Mouse (Mus musculus) megakaryocyte, embryonic 14.5 days (primary cell): ENCODE data around the gene Anapc15-ps. TPM values are rescaled to one million over a fixed set of nuclear protein-coding genes. Genes with fewer than 3 reads are reported as not detected.

Experiments used
- H3K27me3 ChIP-seq: replicated peaks from 2 replicates; pipeline ENCODE3; 2012; ENCODE audit warnings: inconsistent platforms
- H3K36me3 ChIP-seq: replicated peaks from 2 replicates; pipeline ENCODE3; 2012; ENCODE audit warnings: low read length, inconsistent platforms, mixed read lengths
- H3K4me1 ChIP-seq: 2 replicates; pipeline ENCODE4 v1.6.1; 2012; ENCODE audit warnings: inconsistent platforms
- H3K4me3 ChIP-seq: replicated peaks from 2 replicates; pipeline ENCODE3; 2012; ENCODE audit warnings: moderate library complexity, mild to moderate bottlenecking, inconsistent platforms
- H3K9me3 ChIP-seq: 2 replicates; pipeline ENCODE4 v1.6.1; 2012; ENCODE audit warnings: inconsistent platforms
- FLI1 ChIP-seq: IDR thresholded peaks from 2 replicates; pipeline ENCODE4 v1.6.1; 2012; ENCODE audit warnings: low read length, inconsistent platforms, mixed read lengths
- GATA1 ChIP-seq: IDR thresholded peaks from 3 replicates; pipeline ENCODE4 v1.6.1; 2012; ENCODE audit warnings: mixed read lengths, low read length, inconsistent platforms, borderline replicate concordance
- polyA plus RNA-seq: library from polyadenylated mRNA; stranded (reverse); fragments of >175 nt; gene quantifications from 2 replicates; pipeline ENCODE4 v1.2.3, GENCODE M21; 2012; ENCODE audit warnings: low replicate concordance; ENCODE audit not compliant: insufficient read depth

Anapc15-ps gene
- polyA plus RNA-seq, 1 experiment, result not detected

- Histone ChIP-seq H3K4me1 (peaks cover 71% of the 10 kb centered on the region), H3K36me3 (no peaks in the 10 kb centered on the region), H3K9me3 (no peaks in the 10 kb centered on the region), H3K27me3 (peaks cover 2% of the 10 kb centered on the region), H3K4me3 (no peak overlapping the region)
- TF ChIP-seq GATA1 (no peak), FLI1 (no peak)
Measured at GRCm38 (mm10) chr10:95682091-95682740, 9.0 kb upstream of the Anapc15-ps start.

GRCm38 (mm10) chr10:95681481-95681880 is 8.2 kb upstream of the Anapc15-ps start:
- Histone ChIP-seq H3K27me3 (peaks cover 2% of the 10 kb centered on the region), H3K4me1 (peaks cover 78% of the 10 kb centered on the region), H3K9me3 (no peaks in the 10 kb centered on the region), H3K4me3 (no peak overlapping the region), H3K36me3 (no peaks in the 10 kb centered on the region)
- TF ChIP-seq GATA1, result no peak
- TF ChIP-seq FLI1, result no peak

- TF ChIP-seq GATA1, result no peak
- no peak for TF ChIP-seq FLI1
- Histone ChIP-seq H3K36me3 (no peaks in the 10 kb centered on the region), H3K27me3 (peaks cover 2% of the 10 kb centered on the region), H3K4me1 (peaks cover 81% of the 10 kb centered on the region), H3K4me3 (no peak overlapping the region), H3K9me3 (no peaks in the 10 kb centered on the region)
Measured at GRCm38 (mm10) chr10:95681058-95681440, 7.8 kb upstream of the Anapc15-ps start.

GRCm38 (mm10) chr10:95680153-95681057 is 7.2 kb upstream of the Anapc15-ps start:
- H3K4me1 ChIP-seq, result peaks cover 79% of the 10 kb centered on the region
- H3K4me3 ChIP-seq, result no peak overlapping the region
- TF ChIP-seq GATA1 (no peak), FLI1 (no peak)
- no peaks in the 10 kb centered on the region for H3K36me3 ChIP-seq
- H3K9me3 ChIP-seq, result no peaks in the 10 kb centered on the region
- peaks cover 2% of the 10 kb centered on the region for H3K27me3 ChIP-seq

GRCm38 (mm10) chr10:95679131-95679530 is 5.9 kb upstream of the Anapc15-ps start:
- TF ChIP-seq GATA1, result no peak
- TF ChIP-seq FLI1, result no peak
- Histone ChIP-seq H3K27me3 (no peaks in the 10 kb centered on the region), H3K4me3 (no peak overlapping the region), H3K36me3 (no peaks in the 10 kb centered on the region), H3K9me3 (no peaks in the 10 kb centered on the region), H3K4me1 (peaks cover 70% of the 10 kb centered on the region)

GRCm38 (mm10) chr10:95678661-95679060 is 5.4 kb upstream of the Anapc15-ps start:
- no peak for TF ChIP-seq GATA1
- no peak for TF ChIP-seq FLI1
- Histone ChIP-seq H3K36me3 (no peaks in the 10 kb centered on the region), H3K9me3 (no peaks in the 10 kb centered on the region; the same call in 1 of the 2 replicates), H3K27me3 (no peaks in the 10 kb centered on the region), H3K4me1 (peaks cover 70% of the 10 kb centered on the region), H3K4me3 (peak overlapping the region; percentile 28)

GRCm38 (mm10) chr10:95678241-95678640 is 5.0 kb upstream of the Anapc15-ps start:
- Histone ChIP-seq H3K4me1 (peaks cover 70% of the 10 kb centered on the region), H3K4me3 (peak overlapping the region; percentile 91), H3K27me3 (no peaks in the 10 kb centered on the region), H3K9me3 (peaks cover 4% of the 10 kb centered on the region), H3K36me3 (no peaks in the 10 kb centered on the region)
- TF ChIP-seq FLI1 (no peak), GATA1 (no peak)

GRCm38 (mm10) chr10:95677356-95678109 is 4.3 kb upstream of the Anapc15-ps start:
- Histone ChIP-seq H3K4me3 (peak overlapping the region; percentile 91), H3K4me1 (peaks cover 64% of the 10 kb centered on the region), H3K36me3 (no peaks in the 10 kb centered on the region), H3K9me3 (peaks cover 9% of the 10 kb centered on the region), H3K27me3 (no peaks in the 10 kb centered on the region)
- 0 out of 2 replicates have a peak, but pooled peaks have one; percentile 26 for TF ChIP-seq FLI1
- no peak for TF ChIP-seq GATA1

- peaks cover 62% of the 10 kb centered on the region for H3K4me1 ChIP-seq
- H3K4me3 ChIP-seq, result peak overlapping the region; percentile 91
- peaks cover 2% of the 10 kb centered on the region for H3K27me3 ChIP-seq
- H3K9me3 ChIP-seq, result peaks cover 13% of the 10 kb centered on the region
- no peak for TF ChIP-seq FLI1
- TF ChIP-seq GATA1, result no peak
- H3K36me3 ChIP-seq, result no peaks in the 10 kb centered on the region
Measured at GRCm38 (mm10) chr10:95676991-95677355, 3.7 kb upstream of the Anapc15-ps start.

- Histone ChIP-seq H3K4me3 (no peak overlapping the region), H3K4me1 (peaks cover 58% of the 10 kb centered on the region), H3K27me3 (peaks cover 2% of the 10 kb centered on the region), H3K9me3 (peaks cover 13% of the 10 kb centered on the region), H3K36me3 (no peaks in the 10 kb centered on the region)
- TF ChIP-seq GATA1 (no peak), FLI1 (no peak)
Measured at GRCm38 (mm10) chr10:95676387-95676786, 3.1 kb upstream of the Anapc15-ps start.
